Mouse (Mus musculus) MEL (cell line): ENCODE measurements around the gene Stam2. TPM values are rescaled to one million over a fixed set of nuclear protein-coding genes. Genes with fewer than 3 reads are reported as not detected.

ENCODE experiments used
- DNase-seq: peaks from one replicate; pipeline ENCODE4 v3.0.0; 2011; ENCODE audit warnings: low read depth, low spot score
- H3K27ac ChIP-seq: 2 replicates; pipeline ENCODE4 v1.5.1; 2012; ENCODE audit warnings: low read depth, mild to moderate bottlenecking, control low read depth, low read length, moderate library complexity; ENCODE audit not compliant: control insufficient read depth
- H3K27me3 ChIP-seq, 2 experiments: fragments of 150-350 bp in 1 of 2; sonication (generic) in 1 of 2; 2 replicates each; pipeline ENCODE4 v1.6.1; 2012; ENCODE audit warnings: low read length in 2 of 2, mild to moderate bottlenecking in 2 of 2, improper control_type of control experiment in 1 of 2, moderate library complexity in 1 of 2; ENCODE audit not compliant: insufficient read depth in 2 of 2, control insufficient read depth in 1 of 2
- H3K36me3 ChIP-seq, 2 experiments: 2 replicates each; pipeline ENCODE4 v1.6.1; 2012 to 2014; ENCODE audit warnings: low read length in 2 of 2, improper control_type of control experiment in 1 of 2, inconsistent platforms in 1 of 2, mild to moderate bottlenecking in 1 of 2; ENCODE audit not compliant: insufficient read depth in 2 of 2, control insufficient read depth in 1 of 2
- H3K4me1 ChIP-seq, 2 experiments: fragments of 150-350 bp in 1 of 2; sonication (generic) in 1 of 2; 2 replicates each; pipeline ENCODE4 v1.6.1; 2012; ENCODE audit warnings: low read length in 2 of 2, improper control_type of control experiment in 1 of 2, mild to moderate bottlenecking in 1 of 2; ENCODE audit not compliant: insufficient read depth in 2 of 2, control insufficient read depth in 1 of 2
- H3K4me3 ChIP-seq, 2 experiments: fragments of 150-350 bp in 1 of 2; sonication (generic) in 1 of 2; 2 replicates each; pipeline ENCODE4 v1.5.1; 2012; ENCODE audit warnings: low read depth in 2 of 2, low read length in 2 of 2, mild to moderate bottlenecking in 2 of 2, moderate library complexity in 2 of 2, control low read depth in 1 of 2, improper control_type of control experiment in 1 of 2; ENCODE audit not compliant: control insufficient read depth in 1 of 2, insufficient read depth in 1 of 2
- H3K79me2 ChIP-seq: 2 replicates; pipeline ENCODE4 v1.6.1; 2012; ENCODE audit warnings: mild to moderate bottlenecking, low read length, moderate library complexity; ENCODE audit not compliant: control insufficient read depth, poor library complexity, insufficient read depth
- H3K9ac ChIP-seq: 2 replicates; pipeline ENCODE4 v1.6.1; 2012; ENCODE audit warnings: low read depth, mild to moderate bottlenecking, control low read depth, low read length, moderate library complexity; ENCODE audit not compliant: control insufficient read depth, poor library complexity, severe bottlenecking
- H3K9me3 ChIP-seq: fragments of 150-350 bp; sonication (generic); replicated peaks from 2 replicates; pipeline ENCODE4 v1.6.1; 2012; ENCODE audit warnings: mild to moderate bottlenecking, low read length, improper control_type of control experiment, moderate library complexity; ENCODE audit not compliant: insufficient read depth
- CHD2 ChIP-seq: IDR thresholded peaks from 2 replicates; pipeline ENCODE4 v1.6.1; 2011; ENCODE audit warnings: low read length, improper control_type of control experiment
- E2F4 ChIP-seq: IDR thresholded peaks from 2 replicates; pipeline ENCODE4 v1.6.1; 2011; ENCODE audit warnings: low read depth, low read length, improper control_type of control experiment, borderline replicate concordance
- ELF1 ChIP-seq: IDR thresholded peaks from 2 replicates; pipeline ENCODE4 v1.6.1; 2014; ENCODE audit warnings: low read depth, mild to moderate bottlenecking, inconsistent platforms, low read length, improper control_type of control experiment, moderate library complexity
- EP300 ChIP-seq, 2 experiments: IDR thresholded peaks; 2 replicates each; pipeline ENCODE4 v1.6.1; 2011; ENCODE audit warnings: improper control_type of control experiment in 2 of 2, low read length in 2 of 2, low read depth in 1 of 2, mild to moderate bottlenecking in 1 of 2
- JUND ChIP-seq: IDR thresholded peaks from 2 replicates; pipeline ENCODE4 v1.6.1; 2011; ENCODE audit warnings: low read depth, mild to moderate bottlenecking, improper control_type of control experiment, low read length
- MAX ChIP-seq: IDR thresholded peaks from 2 replicates; pipeline ENCODE4 v1.6.1; 2011; ENCODE audit warnings: low read length, improper control_type of control experiment
- MAZ ChIP-seq: IDR thresholded peaks from 2 replicates; pipeline ENCODE4 v1.6.1; 2012; ENCODE audit warnings: low read depth, mild to moderate bottlenecking, inconsistent platforms, low read length, improper control_type of control experiment
- MEF2A ChIP-seq: IDR thresholded peaks from 2 replicates; pipeline ENCODE4 v1.6.1; 2014; ENCODE audit warnings: low read depth, mild to moderate bottlenecking, inconsistent platforms, low read length, improper control_type of control experiment; ENCODE audit not compliant: poor library complexity, insufficient replicate concordance, severe bottlenecking; ENCODE audit errors: extremely low read depth
- POLR2AphosphoS5 ChIP-seq: IDR thresholded peaks from 2 replicates; pipeline ENCODE4 v1.6.1; 2012; ENCODE audit warnings: low read depth, borderline replicate concordance, mild to moderate bottlenecking, inconsistent platforms, low read length, moderate library complexity, mixed read lengths
- RAD21 ChIP-seq: IDR thresholded peaks from 2 replicates; pipeline ENCODE4 v1.6.1; 2011; ENCODE audit warnings: mild to moderate bottlenecking, low read depth, low read length, improper control_type of control experiment
- RCOR1 ChIP-seq: IDR thresholded peaks from 2 replicates; pipeline ENCODE4 v1.6.1; 2012; ENCODE audit warnings: low read depth, mild to moderate bottlenecking, inconsistent platforms, low read length, improper control_type of control experiment
- TBP ChIP-seq: IDR thresholded peaks from 2 replicates; pipeline ENCODE4 v1.8.0; 2011; ENCODE audit warnings: low read depth, low read length, improper control_type of control experiment
- USF1 ChIP-seq: IDR thresholded peaks from 2 replicates; pipeline ENCODE4 v1.6.1; 2014; ENCODE audit warnings: low read depth, mild to moderate bottlenecking, inconsistent platforms, low read length, improper control_type of control experiment, moderate library complexity
- USF2 ChIP-seq, 2 experiments: IDR thresholded peaks; 2 replicates each; pipeline ENCODE4 v1.6.1; 2011 to 2012; ENCODE audit warnings: improper control_type of control experiment in 2 of 2, low read length in 2 of 2, borderline replicate concordance in 1 of 2, inconsistent platforms in 1 of 2, low read depth in 1 of 2, mild to moderate bottlenecking in 1 of 2; ENCODE audit not compliant: insufficient read depth in 1 of 2
- ZC3H11A ChIP-seq: IDR thresholded peaks from 2 replicates; pipeline ENCODE4 v1.6.1; 2012; ENCODE audit warnings: low read depth, mild to moderate bottlenecking, inconsistent platforms, low read length, improper control_type of control experiment
- polyA plus RNA-seq, 2 experiments: library from polyadenylated mRNA; stranded (reverse) in 1 of 2; unstranded in 1 of 2; fragments of >175 nt in 1 of 2; fragments of >200 nt in 1 of 2; gene quantifications; 2 replicates each; pipeline versions ENCODE4 v1.2.1 to v1.2.4; 2012; ENCODE audit warnings: low replicate concordance in 2 of 2, low read depth in 1 of 2; ENCODE audit not compliant: insufficient read length in 2 of 2, insufficient read depth in 1 of 2, missing spikeins in 1 of 2
- total RNA-seq: library from RNA; depleted of rRNA; stranded (reverse); fragments of 300-350 nt; gene quantifications from 2 replicates; pipeline ENCODE4 v1.2.3, GENCODE M21; 2012

Stam2 gene
- total and polyA plus RNA-seq, 3 experiments, result 8.9 to 11.5 TPM; not detected in 1

GRCm38 (mm10) chr2:52676913-52677303, 65.2 kb downstream of the Stam2 start:
- H3K36me3 ChIP-seq, result no peaks in the 10 kb centered on the region
- no peaks in the 10 kb centered on the region for H3K9me3 ChIP-seq
- H3K4me1 ChIP-seq, result no peaks in the 10 kb centered on the region
- no peak overlapping the region for H3K4me3 ChIP-seq
- no peaks in the 10 kb centered on the region for H3K27me3 ChIP-seq
- no peak for DNase-seq
- TF ChIP-seq TBP (no peak), ZC3H11A (no peak), E2F4 (no peak), MEF2A (no peak), EP300 (IDR thresholded peaks at IDR 0.05; ENCODE audit: low read depth in 1 of 2, low read length in 2 of 2) (no peak), MAZ (no peak), RAD21 (no peak), CHD2 (no peak)
- no peak overlapping the region for H3K9ac ChIP-seq
- no peaks in the 10 kb centered on the region for H3K79me2 ChIP-seq
- no peak overlapping the region for H3K27ac ChIP-seq

- no peaks in the 10 kb centered on the region for H3K4me1 ChIP-seq
- TF ChIP-seq MAX (no peak), JUND (no peak), RCOR1 (no peak), ELF1 (no peak), USF2 (IDR thresholded peaks at IDR 0.05; ENCODE audit: borderline replicate concordance in 1 of 2, insufficient read depth in 1 of 2, low read depth in 1 of 2, low read length in 2 of 2) (no peak), USF1 (no peak), POLR2AphosphoS5 (no peak)
- TF ChIP-seq, all 39 proteins: peak for 0
- DNase-seq, result no peak
- H3K9me3 ChIP-seq, result no peaks in the 10 kb centered on the region
- H3K9ac ChIP-seq, result no peak within 1 kb of the TSS
- no peaks in the 10 kb centered on the region for H3K79me2 ChIP-seq
- H3K27ac ChIP-seq, result no peak within 1 kb of the TSS
- no peaks in the 10 kb centered on the region for H3K36me3 ChIP-seq
- no peaks in the 10 kb centered on the region for H3K27me3 ChIP-seq
- no peak within 1 kb of the TSS for H3K4me3 ChIP-seq
Observed at GRCm38 (mm10) chr2:52676023-52676912, 65.8 kb downstream of the Stam2 start, which contains the start of gene Cacnb4. Gene Cacnb4, minus strand, starts transcription at chr2:52676831.
